Mouse (Mus musculus) MEL (cell line): ENCODE data around the gene Ssx2ip. TPM values are rescaled to one million over a fixed set of nuclear protein-coding genes. Genes with fewer than 3 reads are reported as not detected.

Source experiments
- DNase-seq: peaks from one replicate; pipeline ENCODE4 v3.0.0; 2011; ENCODE audit warnings: low read depth, low spot score
- H3K27ac ChIP-seq: 2 replicates; pipeline ENCODE4 v1.5.1; 2012; ENCODE audit warnings: low read depth, mild to moderate bottlenecking, control low read depth, low read length, moderate library complexity; ENCODE audit not compliant: control insufficient read depth
- H3K27me3 ChIP-seq, 2 experiments: fragments of 150-350 bp in 1 of 2; sonication (generic) in 1 of 2; 2 replicates each; pipeline ENCODE4 v1.6.1; 2012; ENCODE audit warnings: low read length in 2 of 2, mild to moderate bottlenecking in 2 of 2, improper control_type of control experiment in 1 of 2, moderate library complexity in 1 of 2; ENCODE audit not compliant: insufficient read depth in 2 of 2, control insufficient read depth in 1 of 2
- H3K36me3 ChIP-seq, 2 experiments: 2 replicates each; pipeline ENCODE4 v1.6.1; 2012 to 2014; ENCODE audit warnings: low read length in 2 of 2, improper control_type of control experiment in 1 of 2, inconsistent platforms in 1 of 2, mild to moderate bottlenecking in 1 of 2; ENCODE audit not compliant: insufficient read depth in 2 of 2, control insufficient read depth in 1 of 2
- H3K4me1 ChIP-seq, 2 experiments: fragments of 150-350 bp in 1 of 2; sonication (generic) in 1 of 2; 2 replicates each; pipeline ENCODE4 v1.6.1; 2012; ENCODE audit warnings: low read length in 2 of 2, improper control_type of control experiment in 1 of 2, mild to moderate bottlenecking in 1 of 2; ENCODE audit not compliant: insufficient read depth in 2 of 2, control insufficient read depth in 1 of 2
- H3K4me3 ChIP-seq, 2 experiments: fragments of 150-350 bp in 1 of 2; sonication (generic) in 1 of 2; 2 replicates each; pipeline ENCODE4 v1.5.1; 2012; ENCODE audit warnings: low read depth in 2 of 2, low read length in 2 of 2, mild to moderate bottlenecking in 2 of 2, moderate library complexity in 2 of 2, control low read depth in 1 of 2, improper control_type of control experiment in 1 of 2; ENCODE audit not compliant: control insufficient read depth in 1 of 2, insufficient read depth in 1 of 2
- H3K79me2 ChIP-seq: 2 replicates; pipeline ENCODE4 v1.6.1; 2012; ENCODE audit warnings: mild to moderate bottlenecking, low read length, moderate library complexity; ENCODE audit not compliant: control insufficient read depth, poor library complexity, insufficient read depth
- H3K9ac ChIP-seq: 2 replicates; pipeline ENCODE4 v1.6.1; 2012; ENCODE audit warnings: low read depth, mild to moderate bottlenecking, control low read depth, low read length, moderate library complexity; ENCODE audit not compliant: control insufficient read depth, poor library complexity, severe bottlenecking
- H3K9me3 ChIP-seq: fragments of 150-350 bp; sonication (generic); replicated peaks from 2 replicates; pipeline ENCODE4 v1.6.1; 2012; ENCODE audit warnings: mild to moderate bottlenecking, low read length, improper control_type of control experiment, moderate library complexity; ENCODE audit not compliant: insufficient read depth
- BHLHE40 ChIP-seq: IDR thresholded peaks from 2 replicates; pipeline ENCODE4 v1.6.1; 2012; ENCODE audit warnings: low read depth, mild to moderate bottlenecking, inconsistent platforms, low read length, improper control_type of control experiment, borderline replicate concordance
- CHD1 ChIP-seq: IDR thresholded peaks from 2 replicates; pipeline ENCODE4 v1.6.1; 2012; ENCODE audit warnings: low read depth, mild to moderate bottlenecking, inconsistent platforms, low read length, improper control_type of control experiment
- CTCF ChIP-seq, 3 experiments: IDR thresholded peaks in 2 of 3; conservative IDR thresholded peaks in 1 of 3; 2 replicates each; pipeline ENCODE4 v1.5.1; 2011 to 2012; ENCODE audit warnings: low read length in 3 of 3, low read depth in 2 of 3, mild to moderate bottlenecking in 2 of 3, improper control_type of control experiment in 1 of 3, inconsistent platforms in 1 of 3, mixed read lengths in 1 of 3, moderate library complexity in 1 of 3; ENCODE audit not compliant: control insufficient read depth in 1 of 3, insufficient read depth in 1 of 3, poor library complexity in 1 of 3, severe bottlenecking in 1 of 3
- ELF1 ChIP-seq: IDR thresholded peaks from 2 replicates; pipeline ENCODE4 v1.6.1; 2014; ENCODE audit warnings: low read depth, mild to moderate bottlenecking, inconsistent platforms, low read length, improper control_type of control experiment, moderate library complexity
- EP300 ChIP-seq, 2 experiments: IDR thresholded peaks; 2 replicates each; pipeline ENCODE4 v1.6.1; 2011; ENCODE audit warnings: improper control_type of control experiment in 2 of 2, low read length in 2 of 2, low read depth in 1 of 2, mild to moderate bottlenecking in 1 of 2
- ETS1 ChIP-seq: IDR thresholded peaks from 2 replicates; pipeline ENCODE4 v1.6.1; 2012; ENCODE audit warnings: low read depth, mild to moderate bottlenecking, inconsistent platforms, low read length, improper control_type of control experiment, moderate library complexity
- GABPA ChIP-seq: IDR thresholded peaks from 2 replicates; pipeline ENCODE4 v1.6.1; 2012; ENCODE audit warnings: low read depth, mild to moderate bottlenecking, inconsistent platforms, low read length, improper control_type of control experiment, moderate library complexity
- GATA1 ChIP-seq: IDR thresholded peaks from 2 replicates; pipeline ENCODE4 v1.6.1; 2011; ENCODE audit warnings: low read depth, low read length, improper control_type of control experiment
- HCFC1 ChIP-seq: IDR thresholded peaks from 2 replicates; pipeline ENCODE4 v1.6.1; 2012; ENCODE audit warnings: low read depth, mild to moderate bottlenecking, inconsistent platforms, low read length, improper control_type of control experiment, moderate library complexity
- JUND ChIP-seq: IDR thresholded peaks from 2 replicates; pipeline ENCODE4 v1.6.1; 2011; ENCODE audit warnings: low read depth, mild to moderate bottlenecking, improper control_type of control experiment, low read length
- KAT2A ChIP-seq: conservative IDR thresholded peaks from 2 replicates; pipeline ENCODE4 v1.6.1; 2012; ENCODE audit warnings: low read depth, low read length, improper control_type of control experiment, inconsistent platforms
- MAX ChIP-seq: IDR thresholded peaks from 2 replicates; pipeline ENCODE4 v1.6.1; 2011; ENCODE audit warnings: low read length, improper control_type of control experiment
- MEF2A ChIP-seq: IDR thresholded peaks from 2 replicates; pipeline ENCODE4 v1.6.1; 2014; ENCODE audit warnings: low read depth, mild to moderate bottlenecking, inconsistent platforms, low read length, improper control_type of control experiment; ENCODE audit not compliant: poor library complexity, insufficient replicate concordance, severe bottlenecking; ENCODE audit errors: extremely low read depth
- MXI1 ChIP-seq: IDR thresholded peaks from 2 replicates; pipeline ENCODE4 v1.6.1; 2011; ENCODE audit warnings: mild to moderate bottlenecking, low read depth, low read length, improper control_type of control experiment
- MYB ChIP-seq: IDR thresholded peaks from 2 replicates; pipeline ENCODE4 v1.6.1; 2011; ENCODE audit warnings: mild to moderate bottlenecking, low read depth, low read length, improper control_type of control experiment
- MYC ChIP-seq: IDR thresholded peaks from 2 replicates; pipeline ENCODE4 v1.6.1; 2011; ENCODE audit warnings: low read depth, mild to moderate bottlenecking, low read length, improper control_type of control experiment, moderate library complexity
- NELFE ChIP-seq: IDR thresholded peaks from 2 replicates; pipeline ENCODE4 v1.6.1; 2011; ENCODE audit warnings: low read depth, low read length, improper control_type of control experiment
- NRF1 ChIP-seq: IDR thresholded peaks from 2 replicates; pipeline ENCODE4 v1.6.1; 2014; ENCODE audit warnings: low read depth, mild to moderate bottlenecking, inconsistent platforms, low read length, improper control_type of control experiment, moderate library complexity; ENCODE audit not compliant: poor library complexity, insufficient read depth, severe bottlenecking
- POLR2AphosphoS5 ChIP-seq: IDR thresholded peaks from 2 replicates; pipeline ENCODE4 v1.6.1; 2012; ENCODE audit warnings: low read depth, borderline replicate concordance, mild to moderate bottlenecking, inconsistent platforms, low read length, moderate library complexity, mixed read lengths
- RAD21 ChIP-seq: IDR thresholded peaks from 2 replicates; pipeline ENCODE4 v1.6.1; 2011; ENCODE audit warnings: mild to moderate bottlenecking, low read depth, low read length, improper control_type of control experiment
- RCOR1 ChIP-seq: IDR thresholded peaks from 2 replicates; pipeline ENCODE4 v1.6.1; 2012; ENCODE audit warnings: low read depth, mild to moderate bottlenecking, inconsistent platforms, low read length, improper control_type of control experiment
- SIN3A ChIP-seq: IDR thresholded peaks from 2 replicates; pipeline ENCODE4 v1.6.1; 2012; ENCODE audit warnings: low read length, improper control_type of control experiment, inconsistent platforms
- SMC3 ChIP-seq: IDR thresholded peaks from 2 replicates; pipeline ENCODE4 v1.6.1; 2011; ENCODE audit warnings: low read depth, low read length, improper control_type of control experiment
- TCF12 ChIP-seq: IDR thresholded peaks from 2 replicates; pipeline ENCODE4 v1.6.1; 2014; ENCODE audit warnings: low read depth, mild to moderate bottlenecking, inconsistent platforms, low read length, improper control_type of control experiment, moderate library complexity
- UBTF ChIP-seq: IDR thresholded peaks from 2 replicates; pipeline ENCODE4 v1.6.1; 2012; ENCODE audit warnings: low read depth, mild to moderate bottlenecking, inconsistent platforms, low read length, improper control_type of control experiment, moderate library complexity, borderline replicate concordance; ENCODE audit not compliant: insufficient read depth
- USF1 ChIP-seq: IDR thresholded peaks from 2 replicates; pipeline ENCODE4 v1.6.1; 2014; ENCODE audit warnings: low read depth, mild to moderate bottlenecking, inconsistent platforms, low read length, improper control_type of control experiment, moderate library complexity
- ZC3H11A ChIP-seq: IDR thresholded peaks from 2 replicates; pipeline ENCODE4 v1.6.1; 2012; ENCODE audit warnings: low read depth, mild to moderate bottlenecking, inconsistent platforms, low read length, improper control_type of control experiment
- ZKSCAN1 ChIP-seq: IDR thresholded peaks from 2 replicates; pipeline ENCODE4 v1.6.1; 2012; ENCODE audit warnings: low read depth, mild to moderate bottlenecking, inconsistent platforms, low read length, improper control_type of control experiment, moderate library complexity
- polyA plus RNA-seq, 2 experiments: library from polyadenylated mRNA; stranded (reverse) in 1 of 2; unstranded in 1 of 2; fragments of >175 nt in 1 of 2; fragments of >200 nt in 1 of 2; gene quantifications; 2 replicates each; pipeline versions ENCODE4 v1.2.1 to v1.2.4; 2012; ENCODE audit warnings: low replicate concordance in 2 of 2, low read depth in 1 of 2; ENCODE audit not compliant: insufficient read length in 2 of 2, insufficient read depth in 1 of 2, missing spikeins in 1 of 2
- total RNA-seq: library from RNA; depleted of rRNA; stranded (reverse); fragments of 300-350 nt; gene quantifications from 2 replicates; pipeline ENCODE4 v1.2.3, GENCODE M21; 2012

Gene Ssx2ip
- total and polyA plus RNA-seq, 3 experiments: 52.1 to 270 (median 70.0) TPM

DNA sequence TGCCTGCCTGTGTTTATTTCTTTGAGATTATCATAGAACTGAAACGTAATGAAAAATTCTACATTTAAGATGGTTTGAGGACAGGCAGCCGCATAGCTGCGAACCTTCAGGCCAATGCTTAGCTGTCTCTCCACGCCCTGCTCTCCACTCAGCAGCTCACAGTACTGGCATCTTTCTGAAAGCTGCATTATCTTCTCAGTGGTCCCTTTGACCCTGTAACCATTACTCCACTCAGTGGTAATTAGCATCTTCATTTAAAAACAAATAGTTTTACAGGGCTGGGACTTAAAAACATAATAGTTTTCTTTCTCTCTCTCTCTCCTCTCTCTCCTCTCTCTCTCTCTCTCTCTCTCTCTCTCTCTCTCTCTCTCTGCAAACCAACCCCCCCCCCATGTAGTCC lies 68.2 kb downstream of the Ssx2ip start:
- H3K9ac ChIP-seq: no peak overlapping the region
- no peaks in the 10 kb centered on the region for H3K9me3 ChIP-seq
- DNase-seq: no peak
- no peak for TF ChIP-seq JUND
- no peak for TF ChIP-seq NRF1
- TF ChIP-seq TCF12: no peak
- TF ChIP-seq RAD21: no peak
- no peak for TF ChIP-seq ZKSCAN1
- no peak for TF ChIP-seq MYB
- no peak for TF ChIP-seq HCFC1
- no peak for TF ChIP-seq UBTF
- TF ChIP-seq RCOR1: no peak
- TF ChIP-seq MYC: no peak
- TF ChIP-seq MXI1: no peak
- TF ChIP-seq ZC3H11A: no peak
- no peak for TF ChIP-seq GATA1
- TF ChIP-seq SIN3A: no peak
- TF ChIP-seq, all 39 proteins: peak for 0
- Histone ChIP-seq H3K27me3 (no peaks in the 10 kb centered on the region), H3K36me3 (no peaks in the 10 kb centered on the region), H3K79me2 (no peaks in the 10 kb centered on the region), H3K4me1 (no peaks in the 10 kb centered on the region), H3K4me3 (no peak overlapping the region), H3K27ac (no peak overlapping the region)

DNA sequence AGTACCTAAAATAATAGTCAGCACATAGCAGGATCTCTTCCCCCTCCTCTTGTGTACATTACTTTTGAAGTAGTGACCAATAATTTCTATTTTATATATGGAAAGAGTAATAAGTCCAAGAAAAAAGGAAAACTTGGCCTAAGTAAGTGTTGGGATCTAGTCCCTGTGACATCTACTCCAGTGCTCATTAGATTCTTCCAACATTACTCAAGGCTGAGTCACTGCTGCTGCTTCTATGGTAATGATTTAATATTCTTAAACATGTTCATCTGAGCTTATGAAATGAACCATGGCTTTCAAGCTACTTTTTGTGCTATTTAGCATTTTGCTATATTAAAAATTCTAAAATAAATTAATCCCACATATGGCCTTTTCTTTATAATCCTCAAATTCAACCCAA lies 69.3 kb downstream of the Ssx2ip start:
- no peaks in the 10 kb centered on the region for H3K36me3 ChIP-seq
- no peak overlapping the region for H3K27ac ChIP-seq
- no peak for DNase-seq
- no peak overlapping the region for H3K4me3 ChIP-seq
- H3K27me3 ChIP-seq: no peaks in the 10 kb centered on the region
- H3K79me2 ChIP-seq: no peaks in the 10 kb centered on the region
- no peak overlapping the region for H3K9ac ChIP-seq
- H3K9me3 ChIP-seq: no peaks in the 10 kb centered on the region
- TF ChIP-seq GABPA (no peak), BHLHE40 (no peak), CTCF (IDR thresholded peaks at IDR 0.05 in 2 of 3, conservative IDR thresholded peaks at IDR 0.05 in 1 of 3; ENCODE audit: control insufficient read depth in 1 of 3, insufficient read depth in 1 of 3, low read depth in 2 of 3, low read length in 3 of 3, poor library complexity in 1 of 3, severe bottlenecking in 1 of 3) (no peak), ELF1 (no peak), GATA1 (no peak), CHD1 (no peak), POLR2AphosphoS5 (no peak), EP300 (IDR thresholded peaks at IDR 0.05; ENCODE audit: low read depth in 1 of 2, low read length in 2 of 2) (no peak), SIN3A (no peak), MXI1 (no peak), ETS1 (no peak), MEF2A (no peak), MAX (no peak), ZC3H11A (no peak), SMC3 (no peak), RCOR1 (no peak), NELFE (no peak), KAT2A (no peak), USF1 (no peak)
- no peaks in the 10 kb centered on the region for H3K4me1 ChIP-seq
